Mouse (Mus musculus): ENCODE measurements around the gene Sema6d.

DNA sequence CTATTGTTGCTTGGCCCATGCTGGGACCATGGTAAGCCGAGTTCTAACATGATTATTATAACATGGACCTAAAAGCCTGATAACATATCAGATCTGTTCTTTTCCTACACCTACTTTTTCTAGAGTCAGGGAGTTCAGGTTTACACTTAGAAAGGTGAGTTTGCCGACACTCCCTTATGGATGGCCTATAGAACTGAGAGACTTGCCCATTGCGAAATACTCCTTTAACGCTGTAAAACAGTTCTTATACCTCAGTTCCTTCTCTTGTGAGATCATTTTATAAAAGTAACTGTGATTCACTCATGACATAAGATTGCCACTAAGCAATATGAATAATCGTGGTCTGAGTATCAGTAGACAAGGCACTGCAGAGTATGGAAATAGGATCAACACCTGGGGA is 307.5 kb downstream of the Sema6d start:
- TF ChIP-seq CTCF (IDR thresholded peaks at IDR 0.05; ENCODE audit: control insufficient read depth, insufficient read depth, low read length): no peak
- no peak for TF ChIP-seq POLR2A (IDR thresholded peaks at IDR 0.05; ENCODE audit: borderline replicate concordance, control insufficient read depth, low read depth, low read length)
